Mouse (Mus musculus): ENCODE results near the gene Wwc2. TPM values are rescaled to one million over a fixed set of nuclear protein-coding genes. Genes with fewer than 3 reads are reported as not detected.
"Not testable (repeated sequence)": the region's sequence is repeated elsewhere in the genome, so short reads cannot be mapped to it uniquely, and the experiment has no call there.

Gene Wwc2
- polyA plus RNA-seq, 1 experiment from 2014 or later, result 7.2 TPM

GRCm38 (mm10) chr8:47826911-47827310 lies 163.8 kb downstream of the Wwc2 start:
- Histone ChIP-seq H3K36me3 (no peaks in the 10 kb centered on the region; the same call in 1 of the 2 replicates), H3K9me3 (no peaks in the 10 kb centered on the region), H3K4me1 (replicated peaks) (no peaks in the 10 kb centered on the region), H3K27ac (replicated peaks) (no peak overlapping the region), H3K4me2 (no peak overlapping the region), H3K4me3 (no peak overlapping the region), H3K9ac (no peak overlapping the region), H3K27me3 (no peaks in the 10 kb centered on the region)
- WGBS, result 90% methylated on average over 9 of the region's 9 CpGs
- ATAC-seq (ENCODE audit: low FRiP score, low read depth), result no peak

GRCm38 (mm10) chr8:47825596-47825995 lies 165.1 kb downstream of the Wwc2 start:
- H3K4me3 ChIP-seq, result no peak overlapping the region
- no peak overlapping the region for H3K9ac ChIP-seq
- no peak overlapping the region for H3K4me2 ChIP-seq
- no peaks in the 10 kb centered on the region for H3K9me3 ChIP-seq
- 51% methylated on average over 5 of the region's 5 CpGs for WGBS
- no peaks in the 10 kb centered on the region for H3K27me3 ChIP-seq
- no peak for ATAC-seq (ENCODE audit: low FRiP score, low read depth)
- no peak overlapping the region for H3K27ac ChIP-seq (replicated peaks)
- H3K36me3 ChIP-seq, result no peaks in the 10 kb centered on the region; the same call in 1 of the 2 replicates
- no peaks in the 10 kb centered on the region for H3K4me1 ChIP-seq (replicated peaks)

- H3K27me3 ChIP-seq, result no peaks in the 10 kb centered on the region
- H3K9ac ChIP-seq, result no peak within 1 kb of the TSS
- H3K9me3 ChIP-seq, result no peaks in the 10 kb centered on the region
- H3K4me3 ChIP-seq, result no peak within 1 kb of the TSS
- no peaks in the 10 kb centered on the region for H3K4me1 ChIP-seq (replicated peaks)
- H3K27ac ChIP-seq (replicated peaks), result no peak within 1 kb of the TSS
- 58% methylated on average over 13 of the region's 13 CpGs for WGBS
- ATAC-seq (ENCODE audit: low FRiP score, low read depth), result no peak; the same call in 1 of the 2 replicates
- no peak within 1 kb of the TSS for H3K4me2 ChIP-seq
- no peaks in the 10 kb centered on the region; the same call in 1 of the 2 replicates for H3K36me3 ChIP-seq
Measured at GRCm38 (mm10) chr8:47824182-47824581, 166.5 kb downstream of the Wwc2 start, which contains the start of gene Cldn22. TSS of gene Cldn22 (plus strand) at chr8:47824482.

- Histone ChIP-seq H3K4me3 (no peak overlapping the region), H3K9me3 (no peaks in the 10 kb centered on the region), H3K27me3 (no peaks in the 10 kb centered on the region), H3K9ac (no peak overlapping the region), H3K4me2 (no peak overlapping the region), H3K27ac (replicated peaks) (no peak overlapping the region), H3K4me1 (replicated peaks) (no peaks in the 10 kb centered on the region), H3K36me3 (no peaks in the 10 kb centered on the region; the same call in 1 of the 2 replicates)
- WGBS, result 70% methylated on average over 10 of the region's 10 CpGs
- no peak for ATAC-seq (ENCODE audit: low FRiP score, low read depth)
Measured at GRCm38 (mm10) chr8:47823777-47824176, 166.9 kb downstream of the Wwc2 start.

- H3K9ac ChIP-seq; H3K4me1 ChIP-seq (replicated peaks); ATAC-seq (ENCODE audit: low FRiP score, low read depth); H3K36me3 ChIP-seq; H3K9me3 ChIP-seq; H3K4me2 ChIP-seq; H3K4me3 ChIP-seq; H3K27ac ChIP-seq (replicated peaks); H3K27me3 ChIP-seq: not testable (repeated sequence)
- 79% methylated on average over 7 of the region's 9 CpGs for WGBS
Measured at GRCm38 (mm10) chr8:47822541-47822940, 168.2 kb downstream of the Wwc2 start.

- no peaks in the 10 kb centered on the region for H3K4me1 ChIP-seq (replicated peaks)
- H3K27ac ChIP-seq (replicated peaks), result no peak within 1 kb of the TSS
- H3K9ac ChIP-seq, result no peak within 1 kb of the TSS
- H3K27me3 ChIP-seq, result no peaks in the 10 kb centered on the region
- no peaks in the 10 kb centered on the region for H3K9me3 ChIP-seq
- H3K36me3 ChIP-seq, result no peaks in the 10 kb centered on the region
- ATAC-seq (ENCODE audit: low FRiP score, low read depth), result no peak
- H3K4me3 ChIP-seq, result no peak within 1 kb of the TSS
- no peak within 1 kb of the TSS for H3K4me2 ChIP-seq
- 89% methylated on average over 6 of the region's 6 CpGs for whole genome bisulfite sequencing
Measured at GRCm38 (mm10) chr8:47821843-47822242, 168.9 kb downstream of the Wwc2 start, which contains the start of gene Cldn24. TSS of gene Cldn24 (plus strand) at chr8:47822143.

GRCm38 (mm10) chr8:47820914-47821772 lies 169.6 kb downstream of the Wwc2 start:
- no peak overlapping the region for H3K27ac ChIP-seq (replicated peaks)
- H3K9ac ChIP-seq, result no peak overlapping the region
- H3K4me1 ChIP-seq (replicated peaks), result no peaks in the 10 kb centered on the region
- 83% methylated on average over 20 of the region's 20 CpGs for WGBS
- no peaks in the 10 kb centered on the region for H3K27me3 ChIP-seq
- no peaks in the 10 kb centered on the region for H3K36me3 ChIP-seq
- no peak for ATAC-seq (ENCODE audit: low FRiP score, low read depth)
- no peaks in the 10 kb centered on the region for H3K9me3 ChIP-seq
- no peak overlapping the region for H3K4me3 ChIP-seq
- H3K4me2 ChIP-seq, result no peak overlapping the region

GRCm38 (mm10) chr8:47819034-47819433 lies 171.7 kb downstream of the Wwc2 start:
- H3K9ac ChIP-seq, result no peak overlapping the region
- no peaks in the 10 kb centered on the region for H3K27me3 ChIP-seq
- 87% methylated on average over 8 of the region's 8 CpGs for WGBS
- H3K36me3 ChIP-seq, result no peaks in the 10 kb centered on the region
- no peak for ATAC-seq (ENCODE audit: low FRiP score, low read depth)
- no peaks in the 10 kb centered on the region for H3K9me3 ChIP-seq
- no peak overlapping the region for H3K4me2 ChIP-seq
- H3K4me3 ChIP-seq, result no peak overlapping the region
- H3K27ac ChIP-seq (replicated peaks), result no peak overlapping the region
- H3K4me1 ChIP-seq (replicated peaks), result no peaks in the 10 kb centered on the region

- Histone ChIP-seq H3K27ac (replicated peaks) (no peak overlapping the region), H3K27me3 (no peaks in the 10 kb centered on the region), H3K4me1 (replicated peaks) (no peaks in the 10 kb centered on the region), H3K4me2 (no peak overlapping the region), H3K4me3 (no peak overlapping the region), H3K9ac (no peak overlapping the region), H3K9me3 (no peaks in the 10 kb centered on the region), H3K36me3 (no peaks in the 10 kb centered on the region)
- WGBS, result 85% methylated on average over 12 of the region's 12 CpGs
- no peak for ATAC-seq (ENCODE audit: low FRiP score, low read depth)
Measured at GRCm38 (mm10) chr8:47811221-47811620, 179.5 kb downstream of the Wwc2 start.

GRCm38 (mm10) chr8:47810666-47811015 lies 180.1 kb downstream of the Wwc2 start:
- no peak overlapping the region for H3K4me3 ChIP-seq
- no peak overlapping the region for H3K9ac ChIP-seq
- no peak overlapping the region for H3K4me2 ChIP-seq
- H3K9me3 ChIP-seq, result no peaks in the 10 kb centered on the region
- 82% methylated on average over 7 of the region's 7 CpGs for WGBS
- H3K27me3 ChIP-seq, result no peaks in the 10 kb centered on the region
- no peaks in the 10 kb centered on the region for H3K36me3 ChIP-seq
- no peak overlapping the region for H3K27ac ChIP-seq (replicated peaks)
- no peak for ATAC-seq (ENCODE audit: low FRiP score, low read depth)
- no peaks in the 10 kb centered on the region for H3K4me1 ChIP-seq (replicated peaks)

GRCm38 (mm10) chr8:47809970-47810665 lies 180.6 kb downstream of the Wwc2 start:
- Histone ChIP-seq H3K27ac (replicated peaks) (no peak overlapping the region), H3K4me2 (no peak overlapping the region), H3K36me3 (no peaks in the 10 kb centered on the region), H3K27me3 (no peaks in the 10 kb centered on the region), H3K4me1 (replicated peaks) (no peaks in the 10 kb centered on the region), H3K9ac (no peak overlapping the region), H3K9me3 (no peaks in the 10 kb centered on the region), H3K4me3 (no peak overlapping the region)
- ATAC-seq (ENCODE audit: low FRiP score, low read depth), result no peak
- 83% methylated on average over 14 of the region's 14 CpGs for WGBS

GRCm38 (mm10) chr8:47804262-47804661 lies 186.5 kb downstream of the Wwc2 start:
- Histone ChIP-seq H3K27me3 (no peaks in the 10 kb centered on the region), H3K9me3 (no peaks in the 10 kb centered on the region), H3K36me3 (no peaks in the 10 kb centered on the region), H3K27ac (replicated peaks) (no peak overlapping the region), H3K4me2 (no peak overlapping the region), H3K4me1 (replicated peaks) (no peaks in the 10 kb centered on the region), H3K4me3 (no peak overlapping the region), H3K9ac (no peak overlapping the region)
- WGBS, result 96% methylated on average over 1 of the region's 1 CpGs
- no peak for ATAC-seq (ENCODE audit: low FRiP score, low read depth)

Data from hindbrain, embryonic 15.5 days (tissue).